Mouse (Mus musculus) stomach, embryonic 16.5 days (tissue): ENCODE results near the gene Pop4. TPM values are rescaled to one million over a fixed set of nuclear protein-coding genes. Genes with fewer than 3 reads are reported as not detected.

ENCODE experiments used
- ATAC-seq: fragments of 200-750 bp; cut with Nextera tagmentation; 2 replicates; pipeline ENCODE4 v1.8.0; 2017; ENCODE audit warnings: moderate number of reproducible peaks, moderate TSS enrichment; ENCODE audit not compliant: insufficient read depth, low FRiP score
- H3K27ac ChIP-seq: fragments of 300-500 bp; sonication (generic); 2 replicates; pipeline ENCODE4 v1.5.1; 2014; ENCODE audit warnings: low read length
- H3K27me3 ChIP-seq: fragments of 300-500 bp; sonication (generic); 2 replicates; pipeline ENCODE4 v1.6.1; 2014; ENCODE audit warnings: low read length, control low read depth, mixed read lengths; ENCODE audit not compliant: control insufficient read depth, insufficient read depth
- H3K36me3 ChIP-seq: fragments of 300-500 bp; sonication (generic); 2 replicates; pipeline ENCODE4 v1.6.1; 2014; ENCODE audit warnings: low read length; ENCODE audit not compliant: control insufficient read depth, insufficient read depth
- H3K4me1 ChIP-seq: fragments of 300-500 bp; sonication (generic); 2 replicates; pipeline ENCODE4 v1.6.1; 2014; ENCODE audit warnings: low read length, control low read depth, mixed read lengths; ENCODE audit not compliant: control insufficient read depth, insufficient read depth
- H3K4me2 ChIP-seq: fragments of 300-500 bp; sonication (generic); 2 replicates; pipeline ENCODE4 v1.6.1; 2014; ENCODE audit warnings: low read depth, low read length, mixed read lengths
- H3K4me3 ChIP-seq: fragments of 300-500 bp; sonication (generic); replicated peaks from 2 replicates; pipeline ENCODE4 v1.5.1; 2014; ENCODE audit warnings: mild to moderate bottlenecking, low read length
- H3K9ac ChIP-seq: fragments of 300-500 bp; sonication (generic); 2 replicates; pipeline ENCODE4 v1.6.1; 2014; ENCODE audit warnings: low read length
- H3K9me3 ChIP-seq: fragments of 300-500 bp; sonication (generic); replicated peaks from 2 replicates; pipeline ENCODE4 v1.6.1; 2016; ENCODE audit warnings: low read length, control low read depth; ENCODE audit not compliant: control insufficient read depth
- WGBS: fragments of 180-500 bp; shearing (Covaris S2); extraction: QIAGEN DNeasy Blood & Tissue Kit; methylation state at CpG from one replicate; pipeline ENCODE4 v1.1.7; 2014; 5-methylcytosine and 5-hydroxymethylcytosine counted together
- polyA plus RNA-seq: library from polyadenylated mRNA; unstranded; fragments of >200 nt; fragmentation: Nextera tagmentation; extraction: Ambion mirVana; gene quantifications from 2 replicates; pipeline ENCODE4 v1.2.1, GENCODE M21; 2015

The Pop4 gene
- polyA plus RNA-seq, 1 experiment from 2014 or later = 47.9 TPM

- Histone ChIP-seq H3K27ac (no peak overlapping the region), H3K9me3 (no peaks in the 10 kb centered on the region), H3K27me3 (no peaks in the 10 kb centered on the region), H3K9ac (no peak overlapping the region), H3K4me3 (no peak overlapping the region), H3K4me2 (peak overlapping the region; percentile 67), H3K4me1 (0 out of 2 replicates have a peak, but pooled peaks cover 4% of the 10 kb centered on the region), H3K36me3 (no peaks in the 10 kb centered on the region)
- WGBS = 79% methylated on average over 2 of the region's 2 CpGs
- ATAC-seq = no peak
Measured at GRCm38 (mm10) chr7:38226226-38226625, 45.0 kb downstream of the Pop4 start.

- H3K9me3 ChIP-seq = no peaks in the 10 kb centered on the region
- no peaks in the 10 kb centered on the region for H3K36me3 ChIP-seq
- 0 out of 2 replicates have a peak, but pooled peaks cover 4% of the 10 kb centered on the region for H3K4me1 ChIP-seq
- ATAC-seq = no peak
- H3K27ac ChIP-seq = no peak overlapping the region
- 77% methylated on average over 13 of the region's 13 CpGs for WGBS
- H3K4me3 ChIP-seq = no peak overlapping the region
- H3K27me3 ChIP-seq = no peaks in the 10 kb centered on the region
- H3K9ac ChIP-seq = no peak overlapping the region
- no peak overlapping the region for H3K4me2 ChIP-seq
Measured at GRCm38 (mm10) chr7:38224577-38225369, 46.5 kb downstream of the Pop4 start.

DNA sequence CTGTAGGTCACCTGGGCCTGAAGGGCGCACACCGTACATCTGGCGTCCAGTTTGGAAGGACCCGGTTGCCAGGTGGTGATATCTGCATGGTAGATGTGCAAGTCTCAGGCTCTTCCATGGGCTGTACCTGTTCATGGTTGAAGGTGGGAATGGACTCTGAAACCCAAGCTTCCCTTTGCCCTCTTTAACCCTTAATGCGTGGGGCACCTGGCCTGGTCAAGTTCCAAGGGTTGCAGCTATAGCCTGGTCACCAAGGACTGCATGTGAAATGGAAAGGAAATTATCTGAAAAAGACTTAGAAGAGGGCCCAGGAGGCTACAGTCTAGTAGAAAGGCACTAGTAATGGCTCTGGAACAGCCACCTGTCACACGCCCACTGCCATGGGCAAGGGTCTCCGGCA is 50.4 kb downstream of the Pop4 start:
- Histone ChIP-seq H3K36me3 (no peaks in the 10 kb centered on the region), H3K4me2 (no peak overlapping the region), H3K9me3 (no peaks in the 10 kb centered on the region), H3K27me3 (no peaks in the 10 kb centered on the region), H3K4me1 (peaks cover 5% of the 10 kb centered on the region; the same call in 1 of the 2 replicates), H3K4me3 (no peak overlapping the region), H3K27ac (no peak overlapping the region), H3K9ac (no peak overlapping the region)
- WGBS = 96% methylated on average over 7 of the region's 7 CpGs
- no peak for ATAC-seq

GRCm38 (mm10) chr7:38219526-38219925 is 51.7 kb downstream of the Pop4 start:
- no peaks in the 10 kb centered on the region for H3K36me3 ChIP-seq
- H3K27me3 ChIP-seq = no peaks in the 10 kb centered on the region
- no peak overlapping the region for H3K4me2 ChIP-seq
- WGBS = 89% methylated on average over 4 of the region's 4 CpGs
- no peak overlapping the region for H3K9ac ChIP-seq
- no peak overlapping the region for H3K27ac ChIP-seq
- H3K4me1 ChIP-seq = peaks cover 5% of the 10 kb centered on the region; the same call in 1 of the 2 replicates
- no peaks in the 10 kb centered on the region for H3K9me3 ChIP-seq
- no peak for ATAC-seq
- H3K4me3 ChIP-seq = no peak overlapping the region

DNA sequence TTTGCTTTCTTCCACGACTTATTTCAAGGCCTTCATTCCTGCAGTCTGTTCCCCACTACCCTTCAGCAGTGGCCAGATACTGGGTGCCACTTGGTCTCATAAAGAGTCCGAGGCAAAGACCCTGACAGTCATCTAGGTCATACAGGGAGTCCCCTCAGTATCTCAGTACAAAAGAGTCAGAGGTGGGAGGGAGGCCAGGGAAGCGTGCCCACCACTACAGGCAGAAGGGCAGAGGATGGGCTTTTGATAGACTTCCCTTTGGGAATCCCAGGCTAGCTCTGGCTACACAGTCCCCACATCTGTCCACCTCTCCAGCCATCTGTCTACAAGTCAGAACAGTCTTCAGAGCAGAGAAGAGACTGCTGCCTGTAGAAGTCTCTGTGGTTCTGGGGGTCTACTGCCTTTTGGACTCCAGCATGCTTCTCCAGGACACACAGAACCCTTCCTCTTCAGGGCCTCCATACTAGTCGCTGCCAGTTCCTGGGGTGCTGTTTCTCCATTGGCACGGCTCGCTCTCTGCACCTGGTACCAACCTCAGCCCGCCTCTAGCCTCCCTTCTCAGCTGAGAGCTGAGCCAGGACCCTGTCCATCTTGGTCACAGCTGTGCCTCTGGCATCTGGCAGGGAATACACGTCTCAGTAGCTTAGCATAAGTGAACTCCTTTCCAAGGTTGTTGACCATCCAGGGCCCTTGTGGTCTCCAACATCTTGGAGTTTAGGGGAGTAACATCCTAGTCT is 52.4 kb downstream of the Pop4 start:
- H3K27ac ChIP-seq = no peak overlapping the region
- H3K4me2 ChIP-seq = no peak overlapping the region
- 79% methylated on average over 8 of the region's 8 CpGs for WGBS
- no peak overlapping the region for H3K9ac ChIP-seq
- H3K36me3 ChIP-seq = no peaks in the 10 kb centered on the region
- H3K27me3 ChIP-seq = no peaks in the 10 kb centered on the region
- peaks cover 5% of the 10 kb centered on the region; the same call in 1 of the 2 replicates for H3K4me1 ChIP-seq
- no peak for ATAC-seq
- no peaks in the 10 kb centered on the region for H3K9me3 ChIP-seq
- H3K4me3 ChIP-seq = no peak overlapping the region

DNA sequence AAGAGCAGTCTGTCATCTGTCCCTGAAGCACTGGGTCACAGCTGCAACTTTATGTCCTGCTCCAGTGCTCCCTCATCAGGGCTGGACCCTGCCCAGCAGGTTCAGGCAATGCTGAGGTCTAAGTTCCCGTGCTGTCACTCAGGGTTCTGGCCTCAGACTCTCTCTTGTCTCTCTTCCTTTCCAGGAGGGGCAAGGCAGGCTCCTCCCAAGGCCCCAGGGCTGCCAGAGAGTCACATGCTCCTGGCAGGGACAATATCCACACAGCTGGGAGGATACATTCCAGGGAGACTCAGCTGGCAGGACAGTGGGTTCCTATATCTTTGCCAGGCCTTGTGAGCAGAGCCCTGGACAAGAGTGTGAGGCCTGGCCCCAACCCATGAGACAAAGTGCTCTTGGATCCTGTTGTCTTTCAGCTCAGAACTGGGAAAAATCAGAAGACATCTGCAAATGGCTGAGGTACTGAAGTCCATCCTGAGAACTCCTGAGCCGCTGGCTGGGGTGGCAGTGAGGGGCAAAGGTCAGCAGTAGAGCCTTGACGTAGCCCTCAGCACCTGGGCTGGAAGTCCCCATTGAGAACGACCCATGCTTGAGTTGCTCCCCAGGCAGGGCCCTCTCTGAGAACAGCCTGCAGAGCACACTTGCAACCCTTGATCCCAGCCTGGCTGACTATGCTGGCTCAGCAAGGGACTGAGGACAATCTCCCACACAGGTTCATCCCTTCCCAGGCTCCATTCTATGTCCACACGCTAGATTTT is 53.6 kb downstream of the Pop4 start:
- no peaks in the 10 kb centered on the region for H3K9me3 ChIP-seq
- no peak overlapping the region for H3K4me3 ChIP-seq
- ATAC-seq = peak; percentile 65; the same call in 1 of the 2 replicates
- no peaks in the 10 kb centered on the region for H3K27me3 ChIP-seq
- peak overlapping the region; percentile 38; the same call in 1 of the 2 replicates for H3K9ac ChIP-seq
- WGBS = 62% methylated on average over 5 of the region's 5 CpGs
- H3K36me3 ChIP-seq = no peaks in the 10 kb centered on the region
- H3K4me2 ChIP-seq = no peak overlapping the region
- peak overlapping the region; percentile 35; the same call in 1 of the 2 replicates for H3K27ac ChIP-seq
- H3K4me1 ChIP-seq = peaks cover 5% of the 10 kb centered on the region; the same call in 1 of the 2 replicates

DNA sequence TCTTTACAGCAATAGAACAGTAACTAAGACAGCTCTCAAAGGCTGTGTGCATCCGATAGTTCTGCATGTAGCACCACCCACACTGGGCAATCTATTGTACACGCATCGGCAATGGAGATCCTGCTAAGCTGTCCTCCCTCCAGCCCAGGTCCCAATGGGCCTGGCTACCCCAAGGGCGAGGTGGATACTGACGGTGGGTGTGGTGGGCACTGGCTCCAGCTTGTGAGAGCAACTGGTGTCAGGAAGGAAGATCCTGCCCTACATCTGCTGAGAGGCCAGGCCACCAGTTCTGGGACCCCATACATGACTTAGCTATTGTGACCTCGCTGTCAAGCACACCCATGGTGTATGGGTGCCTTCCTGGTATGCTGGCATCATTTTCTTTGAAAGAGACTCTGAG is 55.5 kb downstream of the Pop4 start:
- Histone ChIP-seq H3K27ac (no peak overlapping the region), H3K4me3 (no peak overlapping the region), H3K9me3 (no peaks in the 10 kb centered on the region), H3K27me3 (no peaks in the 10 kb centered on the region), H3K9ac (no peak overlapping the region), H3K4me1 (peaks cover 5% of the 10 kb centered on the region; the same call in 1 of the 2 replicates), H3K36me3 (no peaks in the 10 kb centered on the region), H3K4me2 (no peak overlapping the region)
- 87% methylated on average over 6 of the region's 6 CpGs for WGBS
- no peak for ATAC-seq

GRCm38 (mm10) chr7:38215281-38215680 is 55.9 kb downstream of the Pop4 start:
- no peak overlapping the region for H3K9ac ChIP-seq
- no peak overlapping the region for H3K27ac ChIP-seq
- no peak overlapping the region for H3K4me2 ChIP-seq
- no peaks in the 10 kb centered on the region for H3K27me3 ChIP-seq
- WGBS = 62% methylated on average over 7 of the region's 7 CpGs
- no peaks in the 10 kb centered on the region for H3K36me3 ChIP-seq
- no peak overlapping the region for H3K4me3 ChIP-seq
- no peak for ATAC-seq
- H3K4me1 ChIP-seq = peaks cover 5% of the 10 kb centered on the region; the same call in 1 of the 2 replicates
- no peaks in the 10 kb centered on the region for H3K9me3 ChIP-seq
